Mouse (Mus musculus): ENCODE results near the gene Hmox2.
"Not testable (repeated sequence)": the region's sequence is repeated elsewhere in the genome, so short reads cannot be mapped to it uniquely, and the experiment has no call there.

Hmox2 gene

GRCm38 (mm10) chr16:4725266-4725665, 895 bp upstream of the Hmox2 start:
- no peak for DNase-seq (ENCODE audit: low read depth, low spot score)

- no peak for DNase-seq (ENCODE audit: low read depth, low spot score)
Measured at GRCm38 (mm10) chr16:4726528-4727128, 467 bp downstream of the Hmox2 start.

GRCm38 (mm10) chr16:4727526-4727925, 1.4 kb downstream of the Hmox2 start:
- no peak for DNase-seq (ENCODE audit: low read depth, low spot score)

- no peak for DNase-seq (ENCODE audit: low read depth, low spot score)
Measured at GRCm38 (mm10) chr16:4727963-4728362, 1.8 kb downstream of the Hmox2 start.

- no peak for DNase-seq (ENCODE audit: low read depth, low spot score)
Measured at GRCm38 (mm10) chr16:4730776-4731358, 4.7 kb downstream of the Hmox2 start.

GRCm38 (mm10) chr16:4736262-4736661, 10.1 kb downstream of the Hmox2 start:
- DNase-seq (ENCODE audit: low read depth, low spot score), result no peak

GRCm38 (mm10) chr16:4739994-4740393, 13.8 kb downstream of the Hmox2 start:
- DNase-seq (ENCODE audit: low read depth, low spot score), result no peak

GRCm38 (mm10) chr16:4742186-4742585, 16.0 kb downstream of the Hmox2 start:
- DNase-seq (ENCODE audit: low read depth, low spot score), result no peak

- DNase-seq (ENCODE audit: low read depth, low spot score), result no peak
Measured at GRCm38 (mm10) chr16:4752155-4752554, 26.0 kb downstream of the Hmox2 start.

- no peak for DNase-seq (ENCODE audit: low read depth, low spot score)
Measured at GRCm38 (mm10) chr16:4754045-4754444, 27.9 kb downstream of the Hmox2 start.

- not testable (repeated sequence) for DNase-seq (ENCODE audit: low read depth, low spot score)
Measured at GRCm38 (mm10) chr16:4756660-4757335, 30.6 kb downstream of the Hmox2 start.

- no peak for DNase-seq (ENCODE audit: low read depth, low spot score)
Measured at GRCm38 (mm10) chr16:4762437-4762836, 36.3 kb downstream of the Hmox2 start.

GRCm38 (mm10) chr16:4763276-4763675, 37.1 kb downstream of the Hmox2 start:
- no peak for DNase-seq (ENCODE audit: low read depth, low spot score)

GRCm38 (mm10) chr16:4765852-4766251, 39.7 kb downstream of the Hmox2 start:
- DNase-seq (ENCODE audit: low read depth, low spot score), result no peak

GRCm38 (mm10) chr16:4767012-4767790, 41.0 kb downstream of the Hmox2 start:
- no peak for DNase-seq (ENCODE audit: low read depth, low spot score)

GRCm38 (mm10) chr16:4768719-4769118, 42.6 kb downstream of the Hmox2 start:
- no peak for DNase-seq (ENCODE audit: low read depth, low spot score)

GRCm38 (mm10) chr16:4773289-4773970, 47.3 kb downstream of the Hmox2 start:
- no peak for DNase-seq (ENCODE audit: low read depth, low spot score)

- DNase-seq (ENCODE audit: low read depth, low spot score), result no peak
Measured at GRCm38 (mm10) chr16:4777171-4777904, 51.2 kb downstream of the Hmox2 start.

- no peak for DNase-seq (ENCODE audit: low read depth, low spot score)
Measured at GRCm38 (mm10) chr16:4777905-4778609, 51.9 kb downstream of the Hmox2 start.

GRCm38 (mm10) chr16:4778940-4779339, 52.8 kb downstream of the Hmox2 start:
- DNase-seq (ENCODE audit: low read depth, low spot score), result no peak
